Mouse (Mus musculus) embryonic facial prominence, embryonic 11.5 days (tissue): ENCODE data around the gene Ankrd31. TPM values are rescaled to one million over a fixed set of nuclear protein-coding genes. Genes with fewer than 3 reads are reported as not detected.
"Not testable (repeated sequence)": the region's sequence is repeated elsewhere in the genome, so short reads cannot be mapped to it uniquely, and the experiment has no call there.

Experiments used
- ATAC-seq: fragments of 200-750 bp; cut with Nextera tagmentation; replicated peaks from 2 replicates; pipeline ENCODE4 v1.8.0; 2017; ENCODE audit warnings: low read depth; ENCODE audit not compliant: insufficient number of reproducible peaks, low FRiP score, low TSS enrichment
- DNase-seq: peaks from one replicate; pipeline ENCODE4 v3.0.0-alpha.2; 2015; ENCODE audit warnings: low spot score
- H3K27ac ChIP-seq: fragments of 300-500 bp; sonication (generic); replicated peaks from 2 replicates; pipeline ENCODE4 v1.5.1; 2014; ENCODE audit warnings: mild to moderate bottlenecking, low read depth, low read length, control low read depth
- H3K27me3 ChIP-seq: fragments of 300-500 bp; sonication (generic); 2 replicates; pipeline ENCODE4 v1.6.1; 2014; ENCODE audit warnings: mild to moderate bottlenecking, low read length, moderate library complexity, mixed read lengths; ENCODE audit not compliant: control insufficient read depth, insufficient read depth
- H3K36me3 ChIP-seq: fragments of 300-500 bp; sonication (generic); replicated peaks from 2 replicates; pipeline ENCODE4 v1.6.1; 2014; ENCODE audit warnings: low read depth, mild to moderate bottlenecking, low read length, moderate library complexity, mixed read lengths; ENCODE audit not compliant: control insufficient read depth, insufficient read depth
- H3K4me1 ChIP-seq: fragments of 300-500 bp; sonication (generic); 2 replicates; pipeline ENCODE4 v1.6.1; 2014; ENCODE audit warnings: low read length, mixed read lengths; ENCODE audit not compliant: control insufficient read depth, insufficient read depth
- H3K4me2 ChIP-seq: fragments of 300-500 bp; sonication (generic); 2 replicates; pipeline ENCODE4 v1.6.1; 2014; ENCODE audit warnings: low read depth, mild to moderate bottlenecking, control low read depth, low read length, moderate library complexity
- H3K4me3 ChIP-seq: fragments of 300-500 bp; sonication (generic); 2 replicates; pipeline ENCODE4 v1.5.1; 2014; ENCODE audit warnings: low read depth, low read length, control low read depth
- H3K9ac ChIP-seq: fragments of 300-500 bp; sonication (generic); replicated peaks from 2 replicates; pipeline ENCODE4 v1.6.1; 2014; ENCODE audit warnings: mild to moderate bottlenecking, control low read depth, low read length
- H3K9me3 ChIP-seq: fragments of 300-500 bp; sonication (generic); replicated peaks from 2 replicates; pipeline ENCODE4 v1.6.1; 2016; ENCODE audit warnings: mild to moderate bottlenecking, low read length, inconsistent platforms, mixed read lengths; ENCODE audit not compliant: control insufficient read depth
- WGBS: fragments of 180-500 bp; shearing (Covaris S2); extraction: QIAGEN DNeasy Blood & Tissue Kit; methylation state at CpG from one replicate; pipeline ENCODE4 v1.1.7; 2014; 5-methylcytosine and 5-hydroxymethylcytosine counted together
- polyA plus RNA-seq: library from polyadenylated mRNA; unstranded; fragments of >200 nt; fragmentation: Nextera tagmentation; extraction: Ambion mirVana; gene quantifications from 2 replicates; pipeline ENCODE4 v1.2.1, GENCODE M21; 2014

Gene Ankrd31
- polyA plus RNA-seq, 1 experiment from 2014 or later = not detected

DNA sequence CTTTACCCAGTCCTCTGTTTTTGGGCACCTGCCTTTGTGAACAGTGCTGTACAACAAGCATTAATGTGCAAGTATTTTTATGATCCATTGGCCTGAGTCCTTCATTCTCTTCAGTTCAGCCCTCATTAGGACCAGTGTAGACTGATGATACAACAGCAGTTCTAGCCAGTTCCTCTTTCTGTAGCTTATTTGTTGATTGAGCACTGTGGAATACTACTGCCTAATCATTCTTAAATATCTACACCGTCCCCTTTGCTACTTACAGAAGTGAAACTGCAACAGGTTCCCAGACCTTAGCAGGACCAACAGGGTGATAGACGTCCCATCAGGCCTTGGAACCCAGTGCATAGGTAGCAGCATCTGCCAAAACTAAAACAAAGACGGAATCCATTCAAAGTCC lies 163.1 kb downstream of the Ankrd31 start:
- H3K27ac ChIP-seq = no peak overlapping the region
- H3K4me2 ChIP-seq = no peak overlapping the region
- no peaks in the 10 kb centered on the region for H3K27me3 ChIP-seq
- H3K36me3 ChIP-seq = no peaks in the 10 kb centered on the region
- H3K9ac ChIP-seq = no peak overlapping the region
- H3K9me3 ChIP-seq = no peaks in the 10 kb centered on the region
- 90% methylated on average over 3 of the region's 3 CpGs for WGBS
- H3K4me1 ChIP-seq = no peaks in the 10 kb centered on the region
- ATAC-seq = no peak
- no peak overlapping the region for H3K4me3 ChIP-seq
- DNase-seq = no peak

DNA sequence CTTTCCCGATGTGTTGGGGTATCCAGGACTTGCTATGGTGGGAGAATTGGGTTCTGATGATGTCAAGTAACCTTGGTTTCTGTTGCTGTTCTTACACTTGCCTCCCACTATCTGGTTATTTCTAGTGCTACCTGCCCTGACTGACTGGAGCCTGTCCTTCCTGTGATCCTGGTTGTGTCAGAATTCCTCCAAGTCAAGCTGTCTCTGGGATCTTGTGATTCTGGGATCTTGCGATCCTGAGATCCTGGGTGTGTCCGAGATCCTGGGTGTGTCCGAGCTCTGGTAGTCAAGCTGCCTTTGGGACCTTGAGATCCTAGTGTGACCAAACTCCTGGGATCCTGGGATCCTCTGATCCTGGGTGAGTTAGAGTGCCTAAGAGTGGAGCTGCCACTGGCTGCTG lies 175.1 kb downstream of the Ankrd31 start:
- WGBS = 89% methylated on average over 4 of the region's 4 CpGs
- peaks cover 19% of the 10 kb centered on the region for H3K27me3 ChIP-seq
- ATAC-seq = not testable (repeated sequence)

DNA sequence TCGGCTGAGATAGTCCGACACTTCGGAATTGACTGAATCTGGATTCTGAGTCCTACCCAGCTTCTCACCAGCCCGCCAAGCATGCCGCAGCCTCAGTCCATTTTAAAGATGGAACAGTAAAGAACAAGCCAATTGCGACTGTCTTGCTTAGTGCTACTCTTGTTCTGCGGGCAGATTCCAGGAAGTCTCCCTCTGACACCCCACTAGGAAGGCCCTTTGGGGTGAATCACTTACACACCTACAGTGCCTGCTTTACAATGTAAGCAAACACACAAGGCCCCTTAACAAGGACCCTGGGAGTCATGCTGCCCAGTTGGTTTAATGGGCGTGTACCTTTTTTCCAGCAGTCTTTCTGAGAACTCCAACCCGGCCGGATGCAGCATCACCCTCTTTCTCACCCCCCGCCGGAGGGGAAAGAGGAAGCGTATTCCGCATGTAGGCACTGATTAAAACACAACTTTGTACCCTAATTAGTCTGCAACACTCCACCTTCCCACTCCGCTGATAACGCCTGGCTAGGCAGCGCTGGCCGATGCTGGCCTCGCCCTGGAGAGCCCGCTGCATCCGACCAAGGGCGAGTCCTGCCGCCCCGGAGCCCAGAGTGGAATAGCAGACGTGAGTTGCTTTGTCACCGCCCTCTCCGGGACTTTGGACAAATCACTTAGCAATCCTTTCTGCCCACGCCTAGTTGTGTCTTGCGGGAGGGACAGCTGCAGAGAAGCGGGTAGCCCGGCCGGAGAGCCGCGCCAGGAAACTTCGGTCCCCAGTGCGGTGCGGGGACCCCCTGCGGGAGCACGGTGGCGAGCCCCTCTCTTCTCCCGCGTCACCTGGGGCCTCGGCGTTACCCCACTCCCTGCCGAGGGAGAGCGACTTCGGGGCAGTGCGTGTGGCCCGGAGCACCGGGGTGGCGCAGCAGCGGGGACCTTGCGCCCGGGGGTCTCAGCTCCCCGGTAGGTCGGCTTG lies 176.2 kb downstream of the Ankrd31 start, which contains the start of gene Gcnt4:
Gene Gcnt4, plus strand, starts transcription at position 691 of the 963 bp plus-strand sequence.
- Histone ChIP-seq H3K27ac (no peak within 1 kb of the TSS), H3K36me3 (no peaks in the 10 kb centered on the region), H3K4me1 (no peaks in the 10 kb centered on the region), H3K4me3 (peak within 1 kb of the TSS; percentile 66), H3K4me2 (peak within 1 kb of the TSS; percentile 98), H3K27me3 (peaks cover 19% of the 10 kb centered on the region), H3K9ac (peak within 1 kb of the TSS; percentile 49), H3K9me3 (no peaks in the 10 kb centered on the region)
- 10% methylated on average over 51 of the region's 56 CpGs for WGBS
- ATAC-seq = peak; percentile 66
- DNase-seq = peak; percentile 70

More for the DNA sequence above, 175.1 kb downstream of the Ankrd31 start:
- H3K9ac ChIP-seq, H3K4me1 ChIP-seq, H3K4me3 ChIP-seq, H3K4me2 ChIP-seq, H3K36me3 ChIP-seq, DNase-seq, H3K9me3 ChIP-seq, H3K27ac ChIP-seq: not testable (repeated sequence)

GRCm38 (mm10) chr13:96924985-96925745 lies 177.1 kb downstream of the Ankrd31 start:
- H3K4me1 ChIP-seq = no peaks in the 10 kb centered on the region
- H3K36me3 ChIP-seq = no peaks in the 10 kb centered on the region
- peak overlapping the region; percentile 66 for H3K4me3 ChIP-seq
- peak overlapping the region; percentile 98 for H3K4me2 ChIP-seq
- peaks cover 19% of the 10 kb centered on the region for H3K27me3 ChIP-seq
- DNase-seq (peak; percentile 31), ATAC-seq (peak; percentile 25; the same call in 1 of the 2 replicates)
- no peak overlapping the region for H3K27ac ChIP-seq
- WGBS = 1% methylated on average over 52 of the region's 53 CpGs
- H3K9ac ChIP-seq = peak overlapping the region; percentile 49
- no peaks in the 10 kb centered on the region for H3K9me3 ChIP-seq

DNA sequence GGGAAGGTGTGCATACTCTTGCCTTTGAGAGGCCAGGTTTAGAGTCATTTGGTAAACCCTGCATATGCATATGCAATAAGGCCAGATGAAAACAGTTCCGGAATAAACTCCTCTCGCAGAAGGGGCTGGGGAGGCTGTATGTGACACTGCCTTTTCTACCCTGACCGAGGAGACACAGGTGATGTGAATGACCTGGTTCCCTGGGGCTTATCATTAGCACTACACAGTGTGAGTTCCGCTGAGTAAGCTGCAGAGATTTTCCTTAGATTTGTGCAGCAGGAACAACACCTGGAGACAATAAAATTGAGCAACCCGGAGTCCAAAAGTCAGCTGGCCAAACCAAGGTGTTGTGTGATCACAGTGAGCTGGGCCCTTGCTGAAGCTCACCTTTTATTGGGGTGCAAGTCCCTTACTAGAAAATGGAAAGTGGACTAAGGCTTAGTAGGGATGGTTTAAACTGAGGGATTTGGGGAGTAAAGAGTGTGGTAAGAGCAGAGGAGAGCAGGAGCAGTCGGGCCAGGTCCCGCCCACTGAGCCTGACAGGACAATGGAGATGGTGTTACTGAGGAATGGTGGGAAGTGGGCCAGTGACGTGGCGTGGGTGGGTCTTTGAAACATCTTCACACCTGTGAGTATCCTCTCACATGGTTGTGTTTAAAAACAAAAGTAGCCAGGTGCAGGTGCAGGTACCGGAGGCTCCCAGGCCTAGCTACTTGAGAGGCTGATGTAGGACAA lies 178.1 kb downstream of the Ankrd31 start:
- Histone ChIP-seq H3K36me3 (no peaks in the 10 kb centered on the region), H3K27me3 (peaks cover 19% of the 10 kb centered on the region), H3K4me2 (no peak overlapping the region), H3K9me3 (no peaks in the 10 kb centered on the region), H3K9ac (no peak overlapping the region), H3K27ac (no peak overlapping the region), H3K4me1 (no peaks in the 10 kb centered on the region), H3K4me3 (no peak overlapping the region)
- no peak for DNase-seq
- 34% methylated on average over 10 of the region's 10 CpGs for WGBS
- ATAC-seq = no peak

GRCm38 (mm10) chr13:96927781-96928180 lies 179.7 kb downstream of the Ankrd31 start:
- 78% methylated on average over 1 of the region's 1 CpGs for WGBS
- Histone ChIP-seq H3K9me3 (no peaks in the 10 kb centered on the region), H3K4me1 (no peaks in the 10 kb centered on the region), H3K4me2 (no peak overlapping the region), H3K27me3 (peaks cover 19% of the 10 kb centered on the region), H3K36me3 (no peaks in the 10 kb centered on the region), H3K4me3 (no peak overlapping the region), H3K27ac (no peak overlapping the region), H3K9ac (no peak overlapping the region)
- no peak for DNase-seq
- ATAC-seq = no peak

GRCm38 (mm10) chr13:96928432-96929039 lies 180.5 kb downstream of the Ankrd31 start:
- Histone ChIP-seq H3K4me2 (no peak overlapping the region), H3K4me1 (no peaks in the 10 kb centered on the region), H3K27ac (no peak overlapping the region), H3K4me3 (no peak overlapping the region), H3K9ac (no peak overlapping the region), H3K27me3 (peaks cover 19% of the 10 kb centered on the region), H3K36me3 (no peaks in the 10 kb centered on the region), H3K9me3 (no peaks in the 10 kb centered on the region)
- ATAC-seq (peak; percentile 61; the same call in 1 of the 2 replicates), DNase-seq (no peak)
- 45% methylated on average over 8 of the region's 8 CpGs for WGBS
